In genomic region chr17:25578920-25579319, GRCm38 (mm10) we compare ENCODE assay signal across 8 mouse cellular contexts. TPM values are rescaled to one million over a fixed set of nuclear protein-coding genes. Genes with fewer than 3 reads are reported as not detected.
DNase-seq lines count a peak whose midpoint lies in the region; ATAC-seq lines count a peak whose summit lies in the region.

TSS of gene Lmf1 (plus strand) at chr17:25579085.

- no peaks in the 10 kb centered on the region for H3K36me3 ChIP-seq in hindbrain, embryonic 14.5 days (replicated peaks; ENCODE audit: control insufficient read depth, insufficient read depth)

- H3K27me3 ChIP-seq in hindbrain, embryonic 14.5 days (ENCODE audit: control insufficient read depth, insufficient read depth, low read length), result no peaks in the 10 kb centered on the region

- H3K4me1 ChIP-seq in hindbrain, embryonic 14.5 days (replicated peaks; ENCODE audit: control insufficient read depth, insufficient read depth, low read length), result peaks cover 14% of the 10 kb centered on the region

- peak within 1 kb of the TSS; percentile 76 for H3K27ac ChIP-seq in hindbrain, embryonic 14.5 days

- H3K4me2 ChIP-seq in hindbrain, embryonic 14.5 days (replicated peaks), result peak within 1 kb of the TSS; percentile 85

- H3K4me3 ChIP-seq in hindbrain, embryonic 14.5 days (replicated peaks; ENCODE audit: low read length), result peak within 1 kb of the TSS; percentile 56

- WGBS in hindbrain, embryonic 14.5 days, result under 1% methylated on average over 31 of the region's 31 CpGs

- H3K9me3 ChIP-seq in hindbrain, embryonic 14.5 days (ENCODE audit: control insufficient read depth, low read length), result no peaks in the 10 kb centered on the region

- peak within 1 kb of the TSS; percentile 71 for H3K9ac ChIP-seq in hindbrain, embryonic 14.5 days

- ATAC-seq in hindbrain, embryonic 14.5 days (ENCODE audit: low FRiP score), result peak; percentile 97

- DNase-seq in R1 (ENCODE audit: low read depth, low spot score), result peak; percentile 97
- DNase-seq in cerebellum, postnatal 25 days, result peak; percentile 94 to 98
- DNase-seq in frontal cortex, postnatal 25 days (ENCODE audit: low spot score in 2 of 2), result peak; percentile 86 to 92
- peak; percentile 93 for DNase-seq in hindbrain, embryonic 14.5 days (ENCODE audit: low spot score)
- peak; percentile 97 for DNase-seq in left cerebral cortex, adult 11 months (ENCODE audit: low spot score)
- DNase-seq in lung, postnatal 4 days, result peak; percentile 97 to 98
- peak; percentile 91 for DNase-seq in retina, postnatal 7 days (ENCODE audit: low read depth, low spot score)
- DNase-seq in urinary bladder, adult 2 months (ENCODE audit: low spot score), result peak; percentile 85

RNA-seq across cellular contexts. Expression of gene Lmf1, which starts in this region (rescaled TPM):
- polyA plus RNA-seq in hindbrain, embryonic 14.5 days (2014; fragmentation: Nextera tagmentation; extraction: Ambion mirVana), result 22.4 and 24.9 TPM in 2 replicates
- polyA plus RNA-seq in urinary bladder, adult 2 months (2012; rRNA removed), result 12.5 and 16.6 TPM in 2 replicates

Comparison
In these comparisons a context has a peak if more than half of its experiments do, and no peak if none do; other contexts are left out.
1. Peak in every context shown above with its lines: DNase-seq, ATAC-seq, H3K4me3 ChIP-seq and H3K27ac ChIP-seq.